10 mouse cellular contexts compared by ENCODE assay signal in the genomic region with DNA sequence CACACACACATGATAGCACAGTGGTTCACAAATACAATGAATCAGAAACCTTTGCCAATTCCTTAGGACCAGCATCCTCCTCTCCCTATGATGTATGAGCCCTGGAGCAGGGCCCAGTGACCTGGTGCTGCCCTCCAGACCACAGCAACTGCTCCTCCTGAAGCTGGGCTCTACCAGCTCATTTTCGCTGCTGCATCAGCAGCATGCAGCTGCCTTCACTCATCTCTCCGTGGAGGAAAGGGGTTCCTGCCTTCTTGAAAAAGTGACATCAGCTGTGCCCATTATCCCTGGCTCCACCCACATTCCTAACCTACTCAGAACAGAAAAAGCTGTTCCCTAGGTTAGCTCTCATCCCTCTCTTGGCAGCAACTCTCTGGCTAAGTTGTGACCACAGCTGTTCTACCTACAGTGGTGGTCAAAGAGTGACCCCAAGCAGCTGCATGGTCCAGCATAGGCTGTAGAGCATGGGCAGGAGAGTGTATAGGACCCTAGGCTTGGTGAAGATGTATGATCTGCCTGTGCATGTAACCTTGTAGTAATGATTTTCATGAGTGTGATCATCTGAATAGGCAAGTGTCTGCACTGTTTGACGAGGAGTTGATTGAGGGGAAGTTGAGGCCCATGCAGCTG.
DNase-seq lines count a peak whose midpoint lies in the region; ATAC-seq lines count a peak whose summit lies in the region.
"Had no signal": no experiment of that assay in that cellular context is flagged by ENCODE, and none has a peak within 500 bp of the region (broad histone marks: within the 10 kb centered on the region; RNA-seq: fewer than 3 reads in every experiment).

No protein-coding gene starts in this region.

- ATAC-seq in heart, embryonic 13.5 days (ENCODE audit: extremely low read depth, insufficient number of reproducible peaks, low FRiP score, low TSS enrichment), result no peak
- ATAC-seq in limb, embryonic 11.5 days (ENCODE audit: insufficient number of reproducible peaks, low FRiP score, low TSS enrichment, low read depth), result no peak; the same call in 1 of the 2 replicates
- ATAC-seq: forebrain, embryonic 16.5 days had no signal

- H3K27me3 ChIP-seq in heart, embryonic 13.5 days (replicated peaks), result no peaks in the 10 kb centered on the region
- no peaks in the 10 kb centered on the region for H3K27me3 ChIP-seq in limb, embryonic 11.5 days (ENCODE audit: control insufficient read depth, insufficient read depth, low read length)

- H3K27ac ChIP-seq in heart, embryonic 13.5 days (replicated peaks), result no peak overlapping the region
- H3K27ac ChIP-seq in limb, embryonic 11.5 days (replicated peaks; ENCODE audit: low read depth, low read length), result no peak overlapping the region

- no peak for DNase-seq in heart, postnatal 14 days
- DNase-seq in 3T3-L1 (ENCODE audit: low read depth, low spot score) (peak; percentile 96), liver (no peak)
- DNase-seq in embryo, embryonic 10.5 days (ENCODE audit: low spot score), result peak; percentile 23
- DNase-seq in limb, embryonic 11.5 days (ENCODE audit: low spot score), result peak; percentile 27
- no peak for DNase-seq in cerebellum, adult 11 months
- DNase-seq in ovary, postnatal 10 days (ENCODE audit: low spot score), result no peak
- DNase-seq: right cerebral cortex, postnatal 4 days had no signal

- 36% methylated on average over 3 of the region's 3 CpGs for WGBS in heart, embryonic 13.5 days
- WGBS in limb, embryonic 11.5 days, result 52% methylated on average over 3 of the region's 3 CpGs

- H3K9ac ChIP-seq in heart, embryonic 13.5 days, result 0 out of 2 replicates have a peak overlapping the region, but pooled peaks have one; percentile 40
- H3K9ac ChIP-seq in limb, embryonic 11.5 days (ENCODE audit: low read length), result no peak overlapping the region

- H3K4me2 ChIP-seq in heart, embryonic 13.5 days, result no peak overlapping the region
- H3K4me2 ChIP-seq in limb, embryonic 11.5 days (ENCODE audit: low read depth, severe bottlenecking), result no peak overlapping the region

- intact Hi-C loops in heart, postnatal 14 days (cut with DNase I), result no loop called here

- H3K4me1 ChIP-seq in heart, embryonic 13.5 days, result peaks cover 6% of the 10 kb centered on the region
- H3K4me1 ChIP-seq in limb, embryonic 11.5 days (ENCODE audit: control insufficient read depth, insufficient read depth, low read length), result no peaks in the 10 kb centered on the region

- no peaks in the 10 kb centered on the region for H3K36me3 ChIP-seq in heart, embryonic 13.5 days
- H3K36me3 ChIP-seq in limb, embryonic 11.5 days (ENCODE audit: control insufficient read depth, insufficient read depth, low read length), result no peaks in the 10 kb centered on the region

- no peaks in the 10 kb centered on the region for H3K9me3 ChIP-seq in heart, embryonic 13.5 days
- H3K9me3 ChIP-seq in limb, embryonic 11.5 days (ENCODE audit: control insufficient read depth, low read length), result no peaks in the 10 kb centered on the region

- H3K4me3 ChIP-seq in heart, embryonic 13.5 days, result no peak overlapping the region
- H3K4me3 ChIP-seq in limb, embryonic 11.5 days (ENCODE audit: low read depth, low read length), result no peak overlapping the region

Comparison
In these comparisons a context has a peak if more than half of its experiments do, and no peak if none do; other contexts are left out.
1. DNase-seq: peak in 3T3-L1 (single experiment), embryo, embryonic 10.5 days (single experiment) and limb, embryonic 11.5 days (single experiment); none in heart, postnatal 14 days (0 of 2), cerebellum, adult 11 months (single experiment), ovary, postnatal 10 days (single experiment) and liver (single experiment).